Comparison of ENCODE assay signal across 8 mouse cellular contexts in genomic region chr13:32493309-32493708, GRCm38 (mm10).
DNase-seq lines count a peak whose midpoint lies in the region; ATAC-seq and TF ChIP-seq lines count a peak whose summit lies in the region.

No protein-coding gene starts in this region.

- H3K9me3 ChIP-seq in forebrain, postnatal 0 days (ENCODE audit: low read length), result no peaks in the 10 kb centered on the region
- H3K9me3 ChIP-seq in forebrain, embryonic 15.5 days, result no peaks in the 10 kb centered on the region

- H3K36me3 ChIP-seq in forebrain, postnatal 0 days (ENCODE audit: insufficient read depth), result no peaks in the 10 kb centered on the region
- H3K36me3 ChIP-seq in forebrain, embryonic 15.5 days, result no peaks in the 10 kb centered on the region

- H3K27ac ChIP-seq in forebrain, postnatal 0 days (ENCODE audit: low read depth, low read length), result no peak overlapping the region
- H3K27ac ChIP-seq in forebrain, embryonic 15.5 days (replicated peaks), result no peak overlapping the region

- H3K4me3 ChIP-seq in forebrain, postnatal 0 days (ENCODE audit: low read depth, low read length), result no peak overlapping the region
- no peak overlapping the region for H3K4me3 ChIP-seq in forebrain, embryonic 15.5 days

- DNase-seq in forebrain, postnatal 0 days, result peak; percentile 70
- no peak for DNase-seq in Patski (ENCODE audit: low read depth, low spot score)
- peak; percentile 74 to 81 for DNase-seq in heart, postnatal 10 days
- DNase-seq in layer of hippocampus, adult 8-10 months (ENCODE audit: low spot score in 2 of 2), result peak; percentile 17 to 69
- DNase-seq in lung, postnatal 14 days, result peak; percentile 72
- peak; percentile 24 for DNase-seq in thymus, postnatal 4 days

- H3K9ac ChIP-seq in forebrain, postnatal 0 days, result no peak overlapping the region
- no peak overlapping the region for H3K9ac ChIP-seq in forebrain, embryonic 15.5 days (replicated peaks)

- CTCF ChIA-PET in Patski (lab: Charles Lee), result interaction anchor here (0.7 to 1.0 kb wide), 5 partner anchors 15 to 701 kb away, joined by 3 to 6 read pairs (median 4); no protein-coding TSS in a partner anchor

- peak; percentile 75 for TF ChIP-seq CTCF in forebrain, postnatal 0 days (IDR thresholded peaks at IDR 0.05; ENCODE audit: low read depth)
- peak; percentile 97 for TF ChIP-seq CTCF in Patski (IDR thresholded peaks at IDR 0.05)

- intact Hi-C loops in heart, postnatal 10 days (cut with DNase I), result loop anchor here (2.0 to 5.0 kb wide), 5 partner anchors 81 to 691 kb away; no protein-coding TSS in a partner anchor

- ATAC-seq in forebrain, postnatal 0 days, result 0 out of 2 replicates have a peak, but pooled peaks have one; percentile 38
- ATAC-seq in forebrain, embryonic 15.5 days (replicated peaks), result no peak
- peak; percentile 55 for ATAC-seq in Patski
- ATAC-seq in common myeloid progenitor, adult 5-6 weeks (replicated peaks; ENCODE audit: low read depth, poor library complexity, severe bottlenecking), result peak; percentile 48; the same call in 1 of the 2 replicates

- in situ Hi-C loops in Patski (cut with MboI; ENCODE audit: low pct_unique_long_range_greater_than_20kb), result loop anchor here (5.0 kb wide), 2 partner anchors 81 to 691 kb away; no protein-coding TSS in a partner anchor

- 0 out of 2 replicates have a peak, but pooled peaks cover 3% of the 10 kb centered on the region for H3K4me1 ChIP-seq in forebrain, postnatal 0 days (ENCODE audit: insufficient read depth)
- H3K4me1 ChIP-seq in forebrain, embryonic 15.5 days, result no peaks in the 10 kb centered on the region

- POLR2A ChIA-PET in Patski (lab: Charles Lee), result no interaction called here

- H3K4me2 ChIP-seq in forebrain, postnatal 0 days (ENCODE audit: low read depth), result no peak overlapping the region
- H3K4me2 ChIP-seq in forebrain, embryonic 15.5 days (replicated peaks), result no peak overlapping the region

- 30% methylated on average over 7 of the region's 7 CpGs for WGBS in forebrain, postnatal 0 days
- WGBS in forebrain, embryonic 15.5 days, result 30% methylated on average over 7 of the region's 7 CpGs

- no peaks in the 10 kb centered on the region for H3K27me3 ChIP-seq in forebrain, postnatal 0 days (ENCODE audit: insufficient read depth, low read length)
- no peaks in the 10 kb centered on the region for H3K27me3 ChIP-seq in forebrain, embryonic 15.5 days
- H3K27me3 ChIP-seq in Patski, result no peaks in the 10 kb centered on the region
